Mouse (Mus musculus) ES-Bruce4 (cell line): ENCODE data around the gene Atp11a. TPM values are rescaled to one million over a fixed set of nuclear protein-coding genes. Genes with fewer than 3 reads are reported as not detected.
A peak's percentile ranks its signal among the peaks of the same experiment; 100 is the strongest.

Source experiments
- H3K27ac ChIP-seq: 2 replicates; pipeline ENCODE4 v1.5.1; 2012; ENCODE audit warnings: low read length, inconsistent platforms; ENCODE audit not compliant: insufficient read depth
- H3K27me3 ChIP-seq: 2 replicates; pipeline ENCODE4 v1.6.1; 2012; ENCODE audit warnings: mild to moderate bottlenecking, low read length, inconsistent platforms; ENCODE audit not compliant: control insufficient read depth, poor library complexity, insufficient read depth, severe bottlenecking
- H3K36me3 ChIP-seq: 2 replicates; pipeline ENCODE4 v1.6.1; 2012; ENCODE audit warnings: inconsistent platforms, mild to moderate bottlenecking, low read length, moderate library complexity; ENCODE audit not compliant: control insufficient read depth, poor library complexity, insufficient read depth, severe bottlenecking
- H3K4me1 ChIP-seq: one replicate; pipeline ENCODE4 v1.8.1; 2011; ENCODE audit warnings: low read length; ENCODE audit not compliant: control insufficient read depth, insufficient read depth
- H3K4me3 ChIP-seq: 2 replicates; pipeline ENCODE4 v1.5.1; 2011; ENCODE audit warnings: low read depth, mild to moderate bottlenecking, low read length
- H3K9ac ChIP-seq: 2 replicates; pipeline ENCODE4 v1.6.1; 2012; ENCODE audit warnings: low read depth, mild to moderate bottlenecking, inconsistent platforms; ENCODE audit not compliant: poor library complexity, severe bottlenecking
- H3K9me3 ChIP-seq: replicated peaks from 2 replicates; pipeline ENCODE4 v1.6.1; 2012; ENCODE audit warnings: mild to moderate bottlenecking, low read length, inconsistent platforms; ENCODE audit not compliant: control insufficient read depth, poor library complexity, insufficient read depth, severe bottlenecking
- CTCF ChIP-seq: IDR thresholded peaks from one replicate; pipeline ENCODE4 v1.8.1; 2011; ENCODE audit warnings: low read depth, low read length
- EP300 ChIP-seq: IDR thresholded peaks from 2 replicates; pipeline ENCODE4 v1.6.1; 2011; ENCODE audit warnings: low read depth, low read length; ENCODE audit not compliant: insufficient read depth
- POLR2A ChIP-seq: IDR thresholded peaks from one replicate; pipeline ENCODE4 v1.8.1; 2011; ENCODE audit warnings: low read length; ENCODE audit not compliant: insufficient read depth
- polyA plus RNA-seq: library from polyadenylated mRNA; stranded (reverse); fragments of >200 nt; gene quantifications from 2 replicates; pipeline ENCODE4 v1.2.4, GENCODE M21; 2011; ENCODE audit warnings: low read depth; ENCODE audit not compliant: missing spikeins, insufficient read depth, insufficient read length

The Atp11a gene
- polyA plus RNA-seq, 1 experiment: 58.5 TPM

DNA sequence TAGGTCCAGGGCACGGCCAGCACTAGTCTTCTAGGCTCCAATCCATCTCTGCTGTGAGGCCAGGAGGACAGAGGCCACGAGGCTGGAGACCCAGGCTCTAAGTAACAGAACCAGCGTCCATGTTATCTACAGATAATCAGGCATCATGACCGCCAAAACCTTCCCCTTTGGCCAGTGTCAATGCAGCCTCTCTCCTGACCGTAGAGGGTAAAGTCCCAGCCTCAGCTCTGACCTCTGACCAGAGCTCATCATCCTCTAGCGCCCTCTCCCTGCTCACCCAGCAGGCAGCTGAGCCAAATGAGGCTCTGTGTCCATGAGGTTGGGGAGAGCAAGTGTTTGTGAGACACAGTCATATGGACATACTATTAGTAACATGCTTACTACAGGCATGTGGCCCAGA lies 42.3 kb downstream of the Atp11a start:
- Histone ChIP-seq H3K9ac (no peak overlapping the region), H3K27ac (no peak overlapping the region), H3K36me3 (no peaks in the 10 kb centered on the region), H3K27me3 (no peaks in the 10 kb centered on the region), H3K9me3 (0 out of 2 replicates have a peak, but pooled peaks cover 4% of the 10 kb centered on the region), H3K4me3 (no peak overlapping the region), H3K4me1 (no peaks in the 10 kb centered on the region)
- peak; percentile 11 for TF ChIP-seq CTCF
- TF ChIP-seq EP300: no peak

DNA sequence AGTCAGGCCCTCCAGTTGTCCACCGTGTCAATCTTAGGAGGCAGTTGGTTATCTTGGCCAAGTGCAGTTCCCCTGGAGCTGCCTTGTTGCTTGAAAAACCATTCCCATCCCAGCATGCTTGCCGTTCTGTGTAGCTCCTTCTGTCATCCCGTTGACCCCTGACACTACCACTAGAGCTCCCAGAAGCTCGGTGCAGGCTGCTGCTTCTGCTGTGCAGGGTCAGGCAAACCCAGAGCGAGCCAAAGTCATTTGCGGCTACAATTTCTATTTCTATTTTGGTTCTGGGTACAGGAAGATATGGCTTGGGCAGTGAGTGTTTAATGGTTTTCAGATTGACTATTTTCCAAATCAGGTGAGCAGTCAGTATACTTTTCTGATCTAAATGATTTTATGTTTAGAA lies 43.0 kb downstream of the Atp11a start:
- Histone ChIP-seq H3K4me1 (no peaks in the 10 kb centered on the region), H3K27me3 (no peaks in the 10 kb centered on the region), H3K36me3 (no peaks in the 10 kb centered on the region), H3K4me3 (no peak overlapping the region), H3K9me3 (0 out of 2 replicates have a peak, but pooled peaks cover 4% of the 10 kb centered on the region), H3K27ac (no peak overlapping the region), H3K9ac (no peak overlapping the region)
- TF ChIP-seq EP300 (no peak), POLR2A (no peak), CTCF (no peak)

DNA sequence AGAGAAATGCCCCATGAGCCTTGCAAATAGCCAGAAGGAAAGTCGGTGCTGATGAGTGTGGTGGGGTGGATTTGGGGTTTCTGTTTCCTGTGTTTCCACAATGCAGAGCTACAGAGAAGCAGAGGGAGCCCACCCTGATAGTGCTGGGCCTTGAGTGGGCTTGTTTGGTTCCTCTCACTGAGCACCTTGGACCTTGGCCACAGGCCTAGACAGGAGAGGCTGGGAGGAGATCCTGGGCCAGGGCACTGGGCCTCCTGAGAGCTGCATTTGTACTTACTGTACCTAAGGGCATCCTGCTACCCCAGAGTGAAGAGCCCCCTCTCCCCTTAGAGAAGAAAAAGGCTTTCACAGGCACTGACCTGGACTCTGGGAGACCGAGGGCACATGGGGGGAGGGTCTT lies 43.4 kb downstream of the Atp11a start:
- H3K4me1 ChIP-seq: no peaks in the 10 kb centered on the region
- H3K36me3 ChIP-seq: no peaks in the 10 kb centered on the region
- 0 out of 2 replicates have a peak, but pooled peaks cover 4% of the 10 kb centered on the region for H3K9me3 ChIP-seq
- H3K27me3 ChIP-seq: no peaks in the 10 kb centered on the region
- no peak overlapping the region for H3K27ac ChIP-seq
- TF ChIP-seq CTCF: no peak
- no peak for TF ChIP-seq POLR2A
- TF ChIP-seq EP300: no peak
- no peak overlapping the region for H3K9ac ChIP-seq
- no peak overlapping the region for H3K4me3 ChIP-seq

DNA sequence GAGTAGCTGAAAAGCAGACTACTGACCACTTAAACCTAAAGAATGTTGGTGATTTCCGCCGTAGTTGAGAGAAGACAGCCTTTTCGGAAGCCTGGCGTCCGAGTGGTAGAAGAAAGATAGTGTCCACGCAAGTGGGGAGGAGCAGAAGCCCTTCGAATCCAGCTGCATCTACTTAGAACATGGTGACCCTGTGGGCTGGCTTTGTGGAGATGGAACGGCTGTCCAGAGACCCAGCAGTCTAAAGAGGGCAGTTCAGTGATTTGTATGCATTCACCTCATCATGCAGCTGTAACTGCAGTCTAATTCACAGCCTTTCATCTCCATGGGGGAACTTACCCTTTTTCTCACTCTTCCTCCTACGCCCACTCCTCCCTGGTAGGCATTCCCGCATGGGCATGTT lies 44.8 kb downstream of the Atp11a start:
- no peaks in the 10 kb centered on the region for H3K4me1 ChIP-seq
- no peak overlapping the region for H3K9ac ChIP-seq
- TF ChIP-seq CTCF (no peak), POLR2A (no peak), EP300 (no peak)
- H3K9me3 ChIP-seq: 0 out of 2 replicates have a peak, but pooled peaks cover 2% of the 10 kb centered on the region
- H3K4me3 ChIP-seq: no peak overlapping the region
- H3K27ac ChIP-seq: no peak overlapping the region
- no peaks in the 10 kb centered on the region for H3K36me3 ChIP-seq
- no peaks in the 10 kb centered on the region for H3K27me3 ChIP-seq

DNA sequence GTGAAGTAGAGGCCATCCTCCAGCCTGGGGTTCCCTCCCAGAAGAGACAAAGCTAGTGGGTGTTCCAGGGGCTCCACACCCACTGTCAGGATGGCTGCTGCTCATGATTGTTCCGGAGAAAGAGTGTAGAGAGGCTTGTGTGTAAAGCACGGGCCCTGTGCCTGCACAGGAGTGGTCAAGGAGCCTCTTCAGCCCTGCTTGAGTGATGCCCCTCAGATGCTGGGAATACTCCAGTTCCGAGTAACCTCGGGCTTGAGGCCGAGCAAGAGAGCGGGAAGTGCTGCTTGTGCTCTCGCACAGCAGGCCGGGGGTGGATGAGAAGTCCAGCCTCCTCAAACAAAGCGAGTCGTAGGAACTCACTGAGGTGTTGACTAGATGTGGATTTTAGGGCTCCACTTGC lies 46.3 kb downstream of the Atp11a start:
- Histone ChIP-seq H3K36me3 (no peaks in the 10 kb centered on the region), H3K27ac (no peak overlapping the region), H3K4me1 (no peaks in the 10 kb centered on the region), H3K4me3 (no peak overlapping the region), H3K27me3 (no peaks in the 10 kb centered on the region), H3K9ac (no peak overlapping the region), H3K9me3 (no peaks in the 10 kb centered on the region)
- TF ChIP-seq EP300: no peak
- TF ChIP-seq CTCF: no peak
- TF ChIP-seq POLR2A: no peak

DNA sequence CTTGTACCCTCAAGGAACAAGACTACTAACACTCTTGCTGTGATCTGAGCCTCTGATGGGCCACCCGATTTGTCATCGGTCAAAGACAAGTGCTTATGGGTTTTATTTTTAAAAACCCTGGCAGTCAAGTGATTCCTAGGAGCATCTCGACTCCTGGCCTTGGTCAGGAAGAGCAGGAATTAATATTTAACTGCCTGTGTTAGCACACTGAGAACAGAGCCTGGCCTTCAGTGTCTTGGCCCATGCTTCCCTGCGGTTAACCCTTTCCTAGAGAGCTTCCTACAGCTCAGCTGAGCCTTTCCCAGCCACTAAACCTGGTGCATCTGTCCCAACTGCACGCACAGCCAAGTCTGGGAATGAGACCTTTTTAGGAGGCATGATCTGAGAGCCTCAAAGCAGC lies 48.1 kb downstream of the Atp11a start:
- Histone ChIP-seq H3K36me3 (no peaks in the 10 kb centered on the region), H3K9ac (no peak overlapping the region), H3K9me3 (no peaks in the 10 kb centered on the region), H3K27me3 (no peaks in the 10 kb centered on the region), H3K4me3 (no peak overlapping the region), H3K4me1 (no peaks in the 10 kb centered on the region), H3K27ac (no peak overlapping the region)
- TF ChIP-seq CTCF (no peak), EP300 (no peak), POLR2A (no peak)
